Mouse (Mus musculus) limb, embryonic 14.5 days (tissue): Measurements from ENCODE around the gene Fam198b. TPM values are rescaled to one million over a fixed set of nuclear protein-coding genes. Genes with fewer than 3 reads are reported as not detected.

ENCODE experiments used
- ATAC-seq: fragments of 200-750 bp; cut with Nextera tagmentation; 2 replicates; pipeline ENCODE4 v1.8.0; 2017; ENCODE audit warnings: low read depth, moderate number of reproducible peaks, moderate TSS enrichment; ENCODE audit not compliant: low FRiP score
- DNase-seq: peaks from one replicate; pipeline ENCODE4 v3.0.0-alpha.2; 2015; ENCODE audit warnings: low spot score
- H3K27ac ChIP-seq: fragments of 300-500 bp; sonication (generic); replicated peaks from 2 replicates; pipeline ENCODE4 v1.5.1; 2014; ENCODE audit warnings: low read depth, mild to moderate bottlenecking, low read length, moderate library complexity, mixed read lengths
- H3K27me3 ChIP-seq: fragments of 300-500 bp; sonication (generic); 2 replicates; pipeline ENCODE4 v1.6.1; 2014; ENCODE audit warnings: low read length, mixed read lengths; ENCODE audit not compliant: control insufficient read depth, insufficient read depth
- H3K36me3 ChIP-seq: fragments of 300-500 bp; sonication (generic); 2 replicates; pipeline ENCODE4 v1.6.1; 2014; ENCODE audit warnings: mild to moderate bottlenecking, low read length, moderate library complexity, mixed read lengths; ENCODE audit not compliant: control insufficient read depth, insufficient read depth
- H3K4me1 ChIP-seq: fragments of 300-500 bp; sonication (generic); 2 replicates; pipeline ENCODE4 v1.6.1; 2014; ENCODE audit warnings: antibody characterized with exemption, low read length, mixed read lengths; ENCODE audit not compliant: control insufficient read depth, insufficient read depth
- H3K4me2 ChIP-seq: fragments of 300-500 bp; sonication (generic); replicated peaks from 2 replicates; pipeline ENCODE4 v1.6.1; 2014; ENCODE audit warnings: low read depth, mild to moderate bottlenecking, low read length, moderate library complexity; ENCODE audit not compliant: severe bottlenecking
- H3K4me3 ChIP-seq: fragments of 300-500 bp; sonication (generic); replicated peaks from 2 replicates; pipeline ENCODE4 v1.5.1; 2014; ENCODE audit warnings: low read length
- H3K9ac ChIP-seq: fragments of 300-500 bp; sonication (generic); 2 replicates; pipeline ENCODE4 v1.6.1; 2014; ENCODE audit warnings: mild to moderate bottlenecking, low read depth, low read length, moderate library complexity; ENCODE audit not compliant: severe bottlenecking
- H3K9me3 ChIP-seq: fragments of 300-500 bp; sonication (generic); 2 replicates; pipeline ENCODE4 v1.6.1; 2016; ENCODE audit warnings: low read length; ENCODE audit not compliant: control insufficient read depth
- POLR2A ChIP-seq: fragments of 200-500 bp; IDR thresholded peaks from 2 replicates; pipeline ENCODE4 v1.8.0; 2012; ENCODE audit warnings: inconsistent platforms, mild to moderate bottlenecking, moderate library complexity, borderline replicate concordance; ENCODE audit not compliant: insufficient read depth, insufficient read length; ENCODE audit errors: extremely low read depth
- WGBS: fragments of 180-500 bp; shearing (Covaris S2); extraction: QIAGEN DNeasy Blood & Tissue Kit; methylation state at CpG from one replicate; pipeline ENCODE4 v1.1.7; 2014; 5-methylcytosine and 5-hydroxymethylcytosine counted together
- polyA plus RNA-seq, 2 experiments: library from polyadenylated mRNA; depleted of rRNA in 1 of 2; stranded (reverse) in 1 of 2; unstranded in 1 of 2; fragments of >200 nt; fragmentation: Nextera tagmentation in 1 of 2; extraction: Ambion mirVana in 1 of 2; gene quantifications; 2 replicates each; pipeline versions ENCODE4 v1.2.1 to v1.2.3; 2012 to 2014

The Fam198b gene
- polyA plus RNA-seq, 2 experiments: 8.1 to 9.5 TPM

DNA sequence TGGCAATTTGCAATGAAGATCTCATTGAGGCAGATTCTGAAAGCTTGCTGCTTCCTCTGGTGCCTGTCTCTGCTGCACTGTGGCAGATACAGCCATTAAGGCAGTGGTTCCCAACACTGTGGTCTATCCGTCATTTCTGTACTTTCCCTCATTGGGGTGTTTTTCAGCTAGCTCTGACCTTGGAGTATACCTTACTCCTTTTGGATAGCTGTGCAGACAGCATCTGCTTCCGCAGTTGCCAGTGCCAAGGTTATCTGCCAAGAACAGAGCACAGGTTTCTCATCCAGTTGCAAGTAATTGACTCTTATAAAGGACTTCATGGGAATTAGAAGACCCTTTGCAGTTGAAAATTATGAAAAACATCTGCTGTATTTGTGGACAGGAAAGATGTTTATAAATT lies 85.7 kb downstream of the Fam198b start:
- Histone ChIP-seq H3K27ac (no peak overlapping the region), H3K27me3 (no peaks in the 10 kb centered on the region), H3K9ac (no peak overlapping the region), H3K36me3 (no peaks in the 10 kb centered on the region), H3K4me1 (no peaks in the 10 kb centered on the region), H3K4me2 (no peak overlapping the region), H3K9me3 (no peaks in the 10 kb centered on the region), H3K4me3 (no peak overlapping the region)
- DNase-seq (no peak), ATAC-seq (no peak)
- TF ChIP-seq POLR2A: no peak
- 77% methylated on average over 2 of the region's 2 CpGs for whole genome bisulfite sequencing

DNA sequence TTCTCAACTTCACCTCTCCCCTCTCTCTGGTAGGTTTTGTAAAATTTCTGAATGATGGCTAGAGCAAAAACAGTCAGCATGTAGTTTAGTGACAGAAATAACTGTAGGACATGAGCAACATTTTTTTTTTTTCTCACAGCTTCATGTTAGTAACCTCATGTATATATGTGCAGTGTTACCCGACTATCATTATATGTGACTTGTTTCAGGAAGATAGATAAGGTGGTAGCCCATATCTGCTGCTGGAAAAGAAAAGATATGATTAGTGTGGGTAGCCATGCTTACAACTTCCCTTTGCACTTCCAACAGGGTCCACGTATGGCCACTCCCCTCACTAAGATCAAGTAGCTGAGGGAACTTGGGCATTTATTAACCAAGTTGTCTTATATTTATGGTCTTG lies 86.2 kb downstream of the Fam198b start:
- Histone ChIP-seq H3K9ac (no peak overlapping the region), H3K4me3 (no peak overlapping the region)
- TF ChIP-seq POLR2A: no peak

DNA sequence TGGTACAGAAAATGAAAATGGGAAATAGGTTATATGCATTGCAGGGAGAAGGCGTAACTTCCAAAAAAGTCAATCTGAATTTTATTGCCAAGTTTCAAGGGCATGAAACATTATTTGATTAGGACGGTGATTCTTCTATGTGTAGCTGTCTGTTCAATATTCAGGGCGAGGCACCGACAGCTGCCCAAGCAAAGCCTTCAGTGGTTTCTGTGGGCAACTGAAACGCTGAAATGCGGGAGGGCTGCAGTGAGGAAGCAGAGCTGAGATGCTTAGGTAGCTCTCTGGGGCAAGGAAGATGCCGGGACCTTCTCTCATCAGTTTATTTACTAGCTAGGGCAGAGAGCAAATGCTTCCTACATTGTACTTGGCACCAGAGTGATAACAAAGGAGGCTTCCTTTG lies 87.2 kb downstream of the Fam198b start:
- Histone ChIP-seq H3K4me1 (no peaks in the 10 kb centered on the region; the same call in 1 of the 2 replicates), H3K4me3 (no peak overlapping the region), H3K36me3 (no peaks in the 10 kb centered on the region), H3K27me3 (no peaks in the 10 kb centered on the region), H3K27ac (no peak overlapping the region), H3K9me3 (no peaks in the 10 kb centered on the region), H3K4me2 (no peak overlapping the region), H3K9ac (no peak overlapping the region)
- ATAC-seq (no peak), DNase-seq (no peak)
- TF ChIP-seq POLR2A: no peak
- 82% methylated on average over 7 of the region's 7 CpGs for WGBS

More for the DNA sequence above, 86.2 kb downstream of the Fam198b start:
- WGBS: 73% methylated on average over 2 of the region's 2 CpGs
- DNase-seq (no peak), ATAC-seq (no peak)
- H3K4me1 ChIP-seq: no peaks in the 10 kb centered on the region
- H3K9me3 ChIP-seq: no peaks in the 10 kb centered on the region
- H3K27ac ChIP-seq: no peak overlapping the region
- H3K36me3 ChIP-seq: no peaks in the 10 kb centered on the region
- no peak overlapping the region for H3K4me2 ChIP-seq
- H3K27me3 ChIP-seq: no peaks in the 10 kb centered on the region

DNA sequence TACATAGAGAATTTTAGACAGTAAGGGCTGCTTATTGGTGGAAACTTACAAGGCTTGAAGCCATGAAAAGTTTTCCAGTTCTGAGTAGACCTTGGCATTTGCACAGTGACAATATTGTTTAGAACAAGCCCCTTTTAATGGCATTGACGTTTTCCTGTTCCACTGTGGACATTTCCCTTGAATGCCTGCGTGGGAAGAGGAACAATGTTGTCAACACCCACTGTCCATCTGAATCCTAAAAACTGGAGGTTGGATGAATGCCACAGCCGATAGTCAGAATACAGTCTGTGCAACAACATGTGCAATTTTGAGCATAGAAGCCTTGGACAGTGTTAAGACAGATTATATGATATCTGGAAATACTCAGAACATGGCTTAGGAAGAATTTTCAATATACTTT lies 92.5 kb downstream of the Fam198b start:
- Histone ChIP-seq H3K36me3 (no peaks in the 10 kb centered on the region), H3K4me3 (no peak overlapping the region), H3K4me1 (peaks cover 2% of the 10 kb centered on the region; the same call in 1 of the 2 replicates), H3K27me3 (no peaks in the 10 kb centered on the region), H3K9me3 (no peaks in the 10 kb centered on the region), H3K27ac (no peak overlapping the region), H3K4me2 (no peak overlapping the region), H3K9ac (no peak overlapping the region)
- ATAC-seq (no peak), DNase-seq (peak; percentile 19)
- WGBS: 56% methylated on average over 3 of the region's 3 CpGs
- no peak for TF ChIP-seq POLR2A

DNA sequence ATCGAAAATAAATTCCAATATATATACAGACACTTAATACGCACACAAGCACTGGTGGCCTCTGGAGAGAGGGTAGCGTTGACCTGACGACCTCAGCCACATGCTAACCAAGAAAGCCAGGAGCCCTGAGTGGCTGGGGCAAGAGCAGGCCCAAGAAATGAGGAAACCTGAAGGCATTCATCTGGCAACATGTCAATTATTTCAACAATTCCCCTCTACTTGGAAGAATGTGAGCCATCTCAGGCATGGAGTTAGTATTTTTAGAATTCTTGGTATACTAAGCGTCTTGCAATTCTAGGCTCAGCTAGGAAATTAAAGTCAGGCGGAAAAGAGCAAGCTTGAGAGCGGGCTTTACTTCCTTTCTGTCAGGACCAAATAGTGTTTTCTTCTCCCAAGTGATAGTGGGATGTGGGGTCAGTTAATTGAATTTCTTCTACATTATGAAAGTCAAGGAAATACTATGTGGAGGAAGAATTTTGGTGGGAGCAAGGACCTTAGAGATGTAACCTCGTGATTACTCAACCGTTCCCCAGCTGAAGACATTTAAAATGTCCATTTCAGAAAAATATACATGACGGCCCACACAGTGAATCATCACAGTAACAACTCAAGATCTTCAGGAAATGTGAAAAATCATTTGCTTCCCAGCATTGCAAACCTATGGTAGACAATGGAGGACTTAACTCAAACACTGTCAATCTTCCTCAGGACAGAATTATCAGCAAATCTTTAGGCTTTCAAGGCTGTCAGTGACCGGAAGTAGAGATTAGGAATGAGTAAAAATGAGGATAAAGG lies 93.5 kb downstream of the Fam198b start:
- H3K9me3 ChIP-seq: no peaks in the 10 kb centered on the region
- H3K4me1 ChIP-seq: peaks cover 2% of the 10 kb centered on the region; the same call in 1 of the 2 replicates
- H3K36me3 ChIP-seq: no peaks in the 10 kb centered on the region
- no peak overlapping the region for H3K9ac ChIP-seq
- no peak overlapping the region for H3K27ac ChIP-seq
- no peaks in the 10 kb centered on the region for H3K27me3 ChIP-seq
- no peak overlapping the region for H3K4me3 ChIP-seq
- 58% methylated on average over 11 of the region's 11 CpGs for WGBS
- no peak for TF ChIP-seq POLR2A
- DNase-seq (peak; percentile 69), ATAC-seq (no peak; the same call in 1 of the 2 replicates)
- H3K4me2 ChIP-seq: no peak overlapping the region
